Mouse (Mus musculus): ENCODE data around the gene AW011738.

AW011738 gene

DNA sequence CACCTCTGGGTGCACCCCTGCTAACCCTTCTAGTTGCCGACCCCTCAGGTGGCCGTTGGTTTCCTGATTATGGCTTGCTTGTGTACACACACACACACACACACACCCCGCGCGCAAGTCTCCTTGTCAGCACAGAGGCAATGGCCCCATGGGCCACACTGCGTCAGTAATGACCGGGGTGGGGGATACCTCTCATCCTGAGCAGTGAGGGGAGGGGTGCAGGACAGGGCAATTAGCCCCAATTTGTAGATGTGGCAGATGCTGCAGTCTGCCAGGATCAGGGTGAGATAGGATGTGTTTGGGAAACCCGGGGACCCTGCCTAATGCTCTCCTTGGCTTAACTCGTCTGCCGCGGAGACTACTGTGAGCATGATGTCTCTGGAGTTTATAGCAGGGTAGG, 46.5 kb downstream of the AW011738 start:
- no peak for DNase-seq

DNA sequence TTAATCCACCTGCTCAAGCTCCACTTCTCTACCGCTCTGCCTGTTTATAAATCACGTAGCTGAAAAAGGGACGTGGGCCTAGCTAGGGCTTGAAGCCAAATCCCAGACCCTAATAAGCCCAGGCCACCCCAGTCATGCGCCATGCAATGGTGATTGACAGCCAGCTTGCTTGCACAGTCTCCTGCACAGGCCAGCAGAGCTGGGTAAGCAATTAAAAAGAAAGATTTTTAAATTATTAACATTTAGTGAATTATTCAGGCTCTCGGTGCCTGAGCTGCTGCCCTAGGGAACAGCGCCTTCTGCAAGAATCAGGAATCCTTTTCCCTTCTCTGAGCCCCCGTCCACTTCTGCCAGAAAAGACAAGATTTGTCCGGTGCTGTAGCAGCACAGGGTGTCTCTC, 48.0 kb downstream of the AW011738 start:
- DNase-seq: no peak

- no peak for DNase-seq
Measured at GRCm38 (mm10) chr4:156252140-156252539, 49.0 kb downstream of the AW011738 start.

- no peak for DNase-seq
Measured at GRCm38 (mm10) chr4:156252619-156253018, 49.5 kb downstream of the AW011738 start.

- DNase-seq: no peak
Measured at GRCm38 (mm10) chr4:156253043-156253442, 49.9 kb downstream of the AW011738 start.

DNA sequence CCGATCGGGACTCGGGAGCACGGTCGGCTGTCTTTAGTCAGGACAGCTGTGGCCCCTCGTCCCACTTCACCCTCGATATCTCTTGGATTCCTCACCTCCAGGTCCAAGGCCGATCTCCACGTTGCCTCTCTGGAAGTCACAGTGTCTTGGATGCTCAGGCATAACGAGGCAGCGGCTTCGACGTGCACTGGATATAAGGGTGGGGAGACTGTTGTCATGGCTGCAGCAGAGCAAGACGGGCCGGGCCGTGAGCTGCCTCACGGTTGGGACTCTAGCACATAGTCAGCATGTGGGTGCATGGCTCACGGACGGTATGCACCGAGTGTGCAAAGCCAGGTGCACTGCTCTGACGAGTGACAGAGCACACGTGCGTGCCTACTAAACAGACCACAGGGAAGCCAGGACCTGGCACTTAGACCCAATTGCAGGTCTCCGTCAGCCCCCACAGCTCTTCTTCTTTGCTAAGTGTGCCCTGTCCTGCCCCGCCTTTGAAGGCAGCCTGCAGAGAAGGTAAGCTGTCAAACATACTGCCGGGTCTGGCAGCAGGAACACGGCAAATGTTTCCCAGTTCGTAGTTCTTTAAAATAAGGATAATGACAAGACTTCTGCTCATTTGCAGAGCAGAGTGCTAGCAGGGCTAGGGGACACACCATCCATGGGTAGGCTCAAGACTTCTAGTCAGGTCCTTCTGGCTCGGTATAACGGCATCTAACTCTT, 51.4 kb downstream of the AW011738 start:
- DNase-seq: no peak

Data from cerebellum, postnatal 36 days (tissue).